ENCODE assay signal across 22 mouse cellular contexts in genomic region chr17:69277362-69277761, GRCm38 (mm10).
DNase-seq lines count a peak whose midpoint lies in the region; ATAC-seq and TF ChIP-seq lines count a peak whose summit lies in the region.
"Had no signal": no experiment of that assay in that cellular context is flagged by ENCODE, and none has a peak within 500 bp of the region (broad histone marks: within the 10 kb centered on the region; RNA-seq: fewer than 3 reads in every experiment).

No protein-coding gene starts in this region.

- no peak overlapping the region for H3K4me3 ChIP-seq in heart, adult 2 months
- no peak overlapping the region for H3K4me3 ChIP-seq in heart, embryonic 10.5 days
- no peak overlapping the region for H3K4me3 ChIP-seq in heart, postnatal 0 days (ENCODE audit: low read depth, low read length)
- H3K4me3 ChIP-seq in layer of hippocampus, adult 2 months: no peak overlapping the region
- no peak overlapping the region for H3K4me3 ChIP-seq in midbrain, postnatal 0 days (ENCODE audit: low read depth, low read length)
- H3K4me3 ChIP-seq: limb, embryonic 10.5 days; myocyte had no signal

- H3K9ac ChIP-seq in heart, adult 2 months (ENCODE audit: low read depth, low read length): no peak overlapping the region
- H3K9ac ChIP-seq in heart, postnatal 0 days (replicated peaks; ENCODE audit: low read depth, low read length): no peak overlapping the region
- H3K9ac ChIP-seq in midbrain, postnatal 0 days (replicated peaks; ENCODE audit: low read length, poor library complexity, severe bottlenecking): no peak overlapping the region
- H3K9ac ChIP-seq: liver, postnatal 0 days had no signal

- TF ChIP-seq CTCF in heart, adult 2 months (IDR thresholded peaks at IDR 0.05): no peak
- TF ChIP-seq CTCF in heart, postnatal 0 days (IDR thresholded peaks at IDR 0.05; ENCODE audit: low read depth): no peak
- TF ChIP-seq CTCF in layer of hippocampus, adult 2 months (conservative IDR thresholded peaks at IDR 0.05): no peak
- TF ChIP-seq CTCF in midbrain, postnatal 0 days (IDR thresholded peaks at IDR 0.05): no peak

- DNase-seq in heart, adult 2 months: peak in 1 of 2 experiments; percentile 28
- DNase-seq in heart, embryonic 10.5 days (ENCODE audit: low spot score): no peak
- peak; percentile 94 for DNase-seq in ES-CJ7 (ENCODE audit: low read depth, low spot score)
- peak; percentile 65 for DNase-seq in embryo, embryonic 10 days (ENCODE audit: low spot score)
- DNase-seq in heart, postnatal 0 days (ENCODE audit: low spot score): peak; percentile 18
- no peak for DNase-seq in layer of hippocampus, adult 2 months (ENCODE audit: low spot score in 2 of 2)
- no peak for DNase-seq in midbrain, postnatal 0 days (ENCODE audit: low spot score)
- DNase-seq: adrenal gland, postnatal 25 days; cerebellum, adult 11 months; kidney, adult 18-20 months; kidney, postnatal 14 days; layer of hippocampus, adult 9-11 months; liver, postnatal 0 days; lung, postnatal 10 days; midbrain, embryonic 14.5 days had no signal

- H3K27me3 ChIP-seq in heart, adult 2 months (ENCODE audit: control insufficient read depth, insufficient read depth, low read length): no peaks in the 10 kb centered on the region
- no peaks in the 10 kb centered on the region for H3K27me3 ChIP-seq in heart, embryonic 10.5 days (ENCODE audit: insufficient read depth, poor library complexity, severe bottlenecking)
- H3K27me3 ChIP-seq in heart, postnatal 0 days (ENCODE audit: control insufficient read depth, insufficient read depth, low read length): no peaks in the 10 kb centered on the region
- no peaks in the 10 kb centered on the region for H3K27me3 ChIP-seq in midbrain, postnatal 0 days (ENCODE audit: insufficient read depth, low read length)
- H3K27me3 ChIP-seq: CH12.LX, Patski had no signal

- no peak for TF ChIP-seq EP300 in heart, adult 2 months (IDR thresholded peaks at IDR 0.05; ENCODE audit: insufficient read depth, low read depth, low read length)
- no peak for TF ChIP-seq EP300 in heart, postnatal 0 days (IDR thresholded peaks at IDR 0.05; ENCODE audit: low read depth)

- H3K27ac ChIP-seq in heart, adult 2 months: peak overlapping the region; percentile 41; the same call in 1 of the 2 replicates
- H3K27ac ChIP-seq in heart, embryonic 10.5 days: no peak overlapping the region
- no peak overlapping the region for H3K27ac ChIP-seq in heart, postnatal 0 days (ENCODE audit: low read depth)
- H3K27ac ChIP-seq in layer of hippocampus, adult 2 months: no peak overlapping the region
- H3K27ac ChIP-seq in midbrain, postnatal 0 days (ENCODE audit: low read depth, low read length): no peak overlapping the region
- H3K27ac ChIP-seq: limb, embryonic 10.5 days; stomach, postnatal 0 days had no signal

- no peaks in the 10 kb centered on the region for H3K79me2 ChIP-seq in heart, adult 2 months (replicated peaks; ENCODE audit: control insufficient read depth, insufficient read depth, low read length)

- H3K36me3 ChIP-seq in heart, adult 2 months (ENCODE audit: control insufficient read depth, insufficient read depth, low read length): no peaks in the 10 kb centered on the region
- peaks cover 47% of the 10 kb centered on the region for H3K36me3 ChIP-seq in heart, embryonic 10.5 days
- peaks cover 27% of the 10 kb centered on the region for H3K36me3 ChIP-seq in heart, postnatal 0 days (replicated peaks; ENCODE audit: control insufficient read depth, insufficient read depth, low read length)
- H3K36me3 ChIP-seq in midbrain, postnatal 0 days (ENCODE audit: insufficient read depth, low read length): peaks cover 8% of the 10 kb centered on the region; the same call in 1 of the 2 replicates
- H3K36me3 ChIP-seq: limb, embryonic 10.5 days had no signal

- no peaks in the 10 kb centered on the region for H3K9me3 ChIP-seq in heart, embryonic 10.5 days
- no peaks in the 10 kb centered on the region for H3K9me3 ChIP-seq in heart, postnatal 0 days (replicated peaks; ENCODE audit: control insufficient read depth, low read length)
- H3K9me3 ChIP-seq in midbrain, postnatal 0 days (ENCODE audit: low read length): no peaks in the 10 kb centered on the region
- H3K9me3 ChIP-seq: limb, embryonic 10.5 days had no signal

- no peaks in the 10 kb centered on the region for H3K4me1 ChIP-seq in heart, adult 2 months (ENCODE audit: control insufficient read depth, insufficient read depth, low read length)
- no peaks in the 10 kb centered on the region for H3K4me1 ChIP-seq in heart, embryonic 10.5 days
- H3K4me1 ChIP-seq in heart, postnatal 0 days (ENCODE audit: control insufficient read depth, insufficient read depth): no peaks in the 10 kb centered on the region
- no peaks in the 10 kb centered on the region for H3K4me1 ChIP-seq in midbrain, postnatal 0 days (ENCODE audit: insufficient read depth, low read length)
- H3K4me1 ChIP-seq: limb, embryonic 10.5 days had no signal

- TF ChIP-seq POLR2A in heart, adult 2 months (IDR thresholded peaks at IDR 0.05; ENCODE audit: insufficient read depth, low read depth, low read length): no peak

- no peak overlapping the region for H3K4me2 ChIP-seq in heart, postnatal 0 days (ENCODE audit: low read depth, low read length)
- H3K4me2 ChIP-seq in midbrain, postnatal 0 days (ENCODE audit: low read depth, low read length, poor library complexity, severe bottlenecking): no peak overlapping the region

- WGBS in heart, adult 2 months: 47% methylated on average over 5 of the region's 5 CpGs
- WGBS in heart, embryonic 10.5 days: 55% methylated on average over 5 of the region's 5 CpGs
- WGBS in heart, postnatal 0 days: 53% methylated on average over 5 of the region's 5 CpGs
- 15% methylated on average over 5 of the region's 5 CpGs for WGBS in midbrain, postnatal 0 days

- intact Hi-C loops in heart, adult 2 months (cut with DNase I): no loop called here

- peak; percentile 62 for ATAC-seq in heart, postnatal 0 days (ENCODE audit: insufficient read depth, low read depth)
- ATAC-seq in midbrain, postnatal 0 days (ENCODE audit: low FRiP score): no peak
- ATAC-seq in megakaryocyte, adult 5-6 weeks (ENCODE audit: poor library complexity, severe bottlenecking): no peak
- ATAC-seq: forebrain, embryonic 16.5 days; liver, postnatal 0 days; Patski had no signal

Comparison
In these comparisons a context has a peak if more than half of its experiments do, and no peak if none do; other contexts are left out.
1. DNase-seq: peak in ES-CJ7 (single experiment), embryo, embryonic 10 days (single experiment) and heart, postnatal 0 days (single experiment); none in heart, embryonic 10.5 days (single experiment), layer of hippocampus, adult 2 months (0 of 2) and midbrain, postnatal 0 days (single experiment).